Mouse (Mus musculus): ENCODE measurements at regions not wholly inside any gene's neighbourhood (a gene's known extent, or its start where the extent isn't known, plus 50 kb on each side); places are given as distances from the start of the nearest gene placed in this dataset.

- TF ChIP-seq CTCF (IDR thresholded peaks at IDR 0.05; ENCODE audit: extremely low read depth, insufficient read length, insufficient replicate concordance, low read depth, low read length) = no peak
- TF ChIP-seq POLR2A (IDR thresholded peaks at IDR 0.05; ENCODE audit: low read depth, low read length) = no peak
Observed at GRCm38 (mm10) chr19:54114588-54115317, 70.8 kb downstream of the Adra2a start.
